10 mouse cellular contexts compared by ENCODE assay signal in genomic region chrX:162345497-162346143, GRCm38 (mm10).
DNase-seq lines count a peak whose midpoint lies in the region; ATAC-seq lines count a peak whose summit lies in the region.
"Had no signal": no experiment of that assay in that cellular context is flagged by ENCODE, and none has a peak within 500 bp of the region (broad histone marks: within the 10 kb centered on the region; RNA-seq: fewer than 3 reads in every experiment).

No protein-coding gene starts in this region.

- no peaks in the 10 kb centered on the region for H3K36me3 ChIP-seq in kidney, embryonic 15.5 days
- no peaks in the 10 kb centered on the region for H3K36me3 ChIP-seq in heart, embryonic 16.5 days (ENCODE audit: control insufficient read depth, insufficient read depth)
- H3K36me3 ChIP-seq: neural tube, embryonic 13.5 days had no signal

- no peaks in the 10 kb centered on the region for H3K4me1 ChIP-seq in kidney, embryonic 15.5 days
- peaks cover 4% of the 10 kb centered on the region; the same call in 1 of the 2 replicates for H3K4me1 ChIP-seq in heart, embryonic 16.5 days (ENCODE audit: control insufficient read depth, insufficient read depth, low read length)
- H3K4me1 ChIP-seq: forebrain, embryonic 13.5 days; neural tube, embryonic 13.5 days had no signal

- H3K9me3 ChIP-seq in kidney, embryonic 15.5 days (replicated peaks), result no peaks in the 10 kb centered on the region
- H3K9me3 ChIP-seq in heart, embryonic 16.5 days (replicated peaks; ENCODE audit: control insufficient read depth, low read length), result no peaks in the 10 kb centered on the region
- H3K9me3 ChIP-seq: forebrain, embryonic 13.5 days; neural tube, embryonic 13.5 days had no signal

- no peak overlapping the region for H3K4me2 ChIP-seq in kidney, embryonic 15.5 days
- H3K4me2 ChIP-seq in heart, embryonic 16.5 days (ENCODE audit: low read depth, low read length), result peak overlapping the region; percentile 40
- H3K4me2 ChIP-seq: forebrain, embryonic 13.5 days; neural tube, embryonic 13.5 days had no signal

- no peak overlapping the region for H3K4me3 ChIP-seq in kidney, embryonic 15.5 days (replicated peaks)
- no peak overlapping the region for H3K4me3 ChIP-seq in heart, embryonic 16.5 days (ENCODE audit: low read length)
- H3K4me3 ChIP-seq: forebrain, embryonic 13.5 days; neural tube, embryonic 13.5 days had no signal

- no peak for ATAC-seq in kidney, embryonic 15.5 days (replicated peaks; ENCODE audit: low FRiP score)
- ATAC-seq in heart, embryonic 16.5 days (replicated peaks; ENCODE audit: extremely low read depth, insufficient read depth, low FRiP score), result peak; percentile 94
- ATAC-seq: forebrain, embryonic 13.5 days had no signal

- H3K27ac ChIP-seq in kidney, embryonic 15.5 days, result no peak overlapping the region
- H3K27ac ChIP-seq in heart, embryonic 16.5 days (ENCODE audit: low read length), result peak overlapping the region; percentile 78
- H3K27ac ChIP-seq: forebrain, embryonic 13.5 days; neural tube, embryonic 13.5 days had no signal

- H3K27me3 ChIP-seq in kidney, embryonic 15.5 days, result peaks cover 28% of the 10 kb centered on the region; the same call in 1 of the 2 replicates
- no peaks in the 10 kb centered on the region for H3K27me3 ChIP-seq in heart, embryonic 16.5 days (ENCODE audit: control insufficient read depth, insufficient read depth, low read length)

- WGBS in kidney, embryonic 15.5 days, result 51% methylated on average over 3 of the region's 3 CpGs
- WGBS in heart, embryonic 16.5 days, result 20% methylated on average over 3 of the region's 3 CpGs

- peak; percentile 42 for DNase-seq in kidney, adult 9 months
- DNase-seq in ZHBTc4 (ENCODE audit: low read depth, low spot score) (peak; percentile 1), adipocyte (ENCODE audit: low spot score) (no peak)
- DNase-seq in cerebellum, adult 11-12 months, result peak; percentile 17
- DNase-seq in spleen, postnatal 14 days (ENCODE audit: low spot score in 2 of 2), result no peak
- no peak for DNase-seq in T-cell, adult 2 months (ENCODE audit: low spot score)

- no peak overlapping the region for H3K9ac ChIP-seq in kidney, embryonic 15.5 days
- 0 out of 2 replicates have a peak overlapping the region, but pooled peaks have one; percentile 11 for H3K9ac ChIP-seq in heart, embryonic 16.5 days (ENCODE audit: low read length)
- H3K9ac ChIP-seq: forebrain, embryonic 13.5 days; neural tube, embryonic 13.5 days had no signal

Comparison
In these comparisons a context has a peak if more than half of its experiments do, and no peak if none do; other contexts are left out.
1. DNase-seq: peak in kidney, adult 9 months (single experiment), ZHBTc4 (single experiment) and cerebellum, adult 11-12 months (single experiment); none in spleen, postnatal 14 days (0 of 2), adipocyte (single experiment) and T-cell, adult 2 months (single experiment).